Mouse (Mus musculus): ENCODE data around the gene Nap1l5. TPM values are rescaled to one million over a fixed set of nuclear protein-coding genes. Genes with fewer than 3 reads are reported as not detected.

The Nap1l5 gene
- total and polyA plus RNA-seq, 3 experiments = not detected

DNA sequence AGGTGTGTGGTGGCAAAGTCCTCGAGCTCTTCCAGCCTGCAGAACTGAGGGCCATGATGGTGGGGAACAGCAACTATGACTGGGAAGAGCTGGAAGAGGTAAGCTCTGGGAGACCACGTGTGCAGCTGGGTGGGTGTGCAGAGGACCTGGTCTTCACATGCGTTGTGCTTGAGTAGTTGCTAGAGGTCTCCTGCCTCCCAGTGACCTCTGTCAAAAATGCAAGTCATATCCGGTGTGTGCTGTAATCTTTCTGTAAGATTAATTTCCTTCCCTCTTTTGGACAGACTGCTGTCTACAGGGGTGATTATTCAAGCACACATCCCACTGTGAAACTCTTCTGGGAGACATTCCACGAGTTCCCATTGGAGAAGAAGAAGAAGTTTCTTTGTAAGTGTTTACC, 9.6 kb upstream of the Nap1l5 start:
- no peak for DNase-seq (ENCODE audit: extremely low read depth)
- Histone ChIP-seq H3K9ac (ENCODE audit: insufficient read depth, low read depth) (no peak overlapping the region), H3K9me3 (replicated peaks; ENCODE audit: low read length) (no peaks in the 10 kb centered on the region), H3K4me2 (ENCODE audit: insufficient read depth, low read depth, poor library complexity, severe bottlenecking) (no peak overlapping the region), H3K4me1 (ENCODE audit: control insufficient read depth in 1 of 2, insufficient read depth in 2 of 2) (peaks cover 0 to 19% of the 10 kb centered on the region in 2 experiments; a peak in 2 of 4 replicates), H3K27ac (ENCODE audit: insufficient read depth, low read depth) (no peak overlapping the region), H3K27me3 (replicated peaks) (no peaks in the 10 kb centered on the region), H3K79me2 (replicated peaks; ENCODE audit: control insufficient read depth, extremely low read depth, insufficient read depth, poor library complexity, severe bottlenecking) (no peaks in the 10 kb centered on the region), H3K36me3 (replicated peaks in 1 of 2; ENCODE audit: control insufficient read depth in 1 of 2, insufficient read depth in 1 of 2, low read length in 1 of 2) (peaks cover 4 to 44% of the 10 kb centered on the region in 2 experiments), H3K4me3 (replicated peaks in 1 of 3; ENCODE audit: low read depth in 2 of 3, low read length in 2 of 3, poor library complexity in 1 of 3) (no peak overlapping the region)
- dilution Hi-C loops (cut with MboI; ENCODE audit: extremely low pct_ligation_motif_present, extremely low pct_unique_long_range_greater_than_20kb, low sequenced_read_pairs) = no loop called here
- in situ Hi-C loops (cut with MboI; ENCODE audit: low pct_ligation_motif_present, low pct_unique_long_range_greater_than_20kb, low sequenced_read_pairs) = no loop called here
- TF ChIP-seq MYC (IDR thresholded peaks at IDR 0.05; ENCODE audit: low read depth, low read length) = no peak
- no peak for TF ChIP-seq NRF1 (IDR thresholded peaks at IDR 0.05; ENCODE audit: low read depth, low read length)
- TF ChIP-seq MEF2A (IDR thresholded peaks at IDR 0.05; ENCODE audit: borderline replicate concordance, low read depth, low read length) = no peak
- TF ChIP-seq UBTF (IDR thresholded peaks at IDR 0.05; ENCODE audit: low read depth, low read length) = no peak
- TF ChIP-seq GABPA (IDR thresholded peaks at IDR 0.05; ENCODE audit: insufficient replicate concordance, low read depth, low read length) = no peak
- no peak for TF ChIP-seq PAX5 (IDR thresholded peaks at IDR 0.05; ENCODE audit: low read length)
- no peak for TF ChIP-seq CTCF (conservative IDR thresholded peaks at IDR 0.05 in 1 of 2, IDR thresholded peaks at IDR 0.05 in 1 of 2; ENCODE audit: low read depth in 2 of 2, low read length in 2 of 2)
- TF ChIP-seq TCF12 (IDR thresholded peaks at IDR 0.05; ENCODE audit: low read depth, low read length) = no peak

DNA sequence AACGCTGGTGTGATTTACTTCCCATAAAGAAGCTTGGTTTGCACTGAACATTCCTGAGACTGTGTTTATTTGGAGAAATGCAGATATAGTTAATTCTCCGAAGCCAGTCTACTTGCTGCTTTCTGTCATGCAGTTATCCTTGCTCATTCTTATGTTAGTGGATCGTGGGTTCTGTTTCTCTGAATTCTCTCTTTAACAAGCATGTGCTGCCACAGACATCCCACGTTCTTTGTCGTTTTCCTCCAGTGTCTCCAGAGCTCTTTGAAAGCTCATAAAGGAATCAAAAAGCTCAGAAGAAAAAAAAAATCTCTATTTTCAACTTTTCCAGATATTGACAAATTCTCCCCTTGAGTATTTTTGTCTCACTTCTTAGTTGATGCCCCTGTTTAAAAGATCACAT, 7.1 kb upstream of the Nap1l5 start:
- Histone ChIP-seq H3K9me3 (replicated peaks; ENCODE audit: low read length) (no peaks in the 10 kb centered on the region), H3K36me3 (replicated peaks in 1 of 2; ENCODE audit: control insufficient read depth in 1 of 2, insufficient read depth in 1 of 2, low read length in 1 of 2) (peaks cover 0 to 31% of the 10 kb centered on the region in 2 experiments), H3K9ac (ENCODE audit: insufficient read depth, low read depth) (no peak overlapping the region), H3K27ac (ENCODE audit: insufficient read depth, low read depth) (no peak overlapping the region), H3K4me2 (ENCODE audit: insufficient read depth, low read depth, poor library complexity, severe bottlenecking) (no peak overlapping the region), H3K27me3 (replicated peaks) (no peaks in the 10 kb centered on the region), H3K79me2 (replicated peaks; ENCODE audit: control insufficient read depth, extremely low read depth, insufficient read depth, poor library complexity, severe bottlenecking) (no peaks in the 10 kb centered on the region), H3K4me3 (replicated peaks in 1 of 3; ENCODE audit: low read depth in 2 of 3, low read length in 2 of 3, poor library complexity in 1 of 3) (no peak overlapping the region), H3K4me1 (ENCODE audit: control insufficient read depth in 1 of 2, insufficient read depth in 2 of 2) (peaks cover 0 to 19% of the 10 kb centered on the region in 2 experiments; a peak in 2 of 4 replicates)
- TF ChIP-seq ZC3H11A (IDR thresholded peaks at IDR 0.05; ENCODE audit: low read depth, low read length) (no peak), MAX (IDR thresholded peaks at IDR 0.05; ENCODE audit: low read length) (no peak), TCF12 (IDR thresholded peaks at IDR 0.05; ENCODE audit: low read depth, low read length) (no peak), RAD21 (IDR thresholded peaks at IDR 0.05; ENCODE audit: low read depth, low read length) (no peak), CHD2 (IDR thresholded peaks at IDR 0.05; ENCODE audit: low read length) (no peak), MAFK (IDR thresholded peaks at IDR 0.05; ENCODE audit: insufficient replicate concordance, low read length) (no peak), SMC3 (IDR thresholded peaks at IDR 0.05; ENCODE audit: low read depth, low read length) (no peak), KAT2A (IDR thresholded peaks at IDR 0.05; ENCODE audit: insufficient replicate concordance, low read length) (no peak), MEF2A (IDR thresholded peaks at IDR 0.05; ENCODE audit: borderline replicate concordance, low read depth, low read length) (no peak), E2F4 (IDR thresholded peaks at IDR 0.05; ENCODE audit: insufficient replicate concordance, low read depth, low read length) (no peak), ZKSCAN1 (IDR thresholded peaks at IDR 0.05; ENCODE audit: borderline replicate concordance, low read depth, low read length) (no peak), CHD1 (IDR thresholded peaks at IDR 0.05; ENCODE audit: low read depth, low read length) (no peak), SIN3A (IDR thresholded peaks at IDR 0.05; ENCODE audit: low read length) (no peak), TBP (conservative IDR thresholded peaks at IDR 0.05; ENCODE audit: low read depth, low read length) (no peak), JUN (IDR thresholded peaks at IDR 0.05; ENCODE audit: insufficient read depth, low read depth, low read length) (no peak), EP300 (IDR thresholded peaks at IDR 0.05; ENCODE audit: low read length) (no peak), USF2 (conservative IDR thresholded peaks at IDR 0.05; ENCODE audit: low read depth, low read length) (no peak), ZMIZ1 (IDR thresholded peaks at IDR 0.05; ENCODE audit: low read depth, low read length) (no peak), IRF4 (IDR thresholded peaks at IDR 0.05; ENCODE audit: low read depth, low read length) (no peak)
- dilution Hi-C loops (cut with MboI; ENCODE audit: extremely low pct_ligation_motif_present, extremely low pct_unique_long_range_greater_than_20kb, low sequenced_read_pairs) = no loop called here
- DNase-seq (ENCODE audit: extremely low read depth) = no peak
- in situ Hi-C loops (cut with MboI; ENCODE audit: low pct_ligation_motif_present, low pct_unique_long_range_greater_than_20kb, low sequenced_read_pairs) = no loop called here

All from CH12.LX (cell line).